ENCODE assay signal across 17 mouse cellular contexts in genomic region chr1:193407487-193407886, GRCm38 (mm10). TPM values are rescaled to one million over a fixed set of nuclear protein-coding genes. Genes with fewer than 3 reads are reported as not detected.
DNase-seq lines count a peak whose midpoint lies in the region; ATAC-seq and TF ChIP-seq lines count a peak whose summit lies in the region.
"Had no signal": no experiment of that assay in that cellular context is flagged by ENCODE, and none has a peak within 500 bp of the region (broad histone marks: within the 10 kb centered on the region; RNA-seq: fewer than 3 reads in every experiment).

No protein-coding gene starts in this region.

- no peak overlapping the region for H3K4me3 ChIP-seq in intestine, embryonic 16.5 days (ENCODE audit: low read length)
- no peak overlapping the region for H3K4me3 ChIP-seq in intestine, postnatal 0 days (ENCODE audit: low read depth, low read length)
- H3K4me3 ChIP-seq in midbrain, embryonic 14.5 days (replicated peaks; ENCODE audit: low read depth, low read length), result no peak overlapping the region
- H3K4me3 ChIP-seq in midbrain, embryonic 13.5 days (replicated peaks), result no peak overlapping the region
- H3K4me3 ChIP-seq in forebrain, embryonic 13.5 days, result no peak overlapping the region
- H3K4me3 ChIP-seq: hindbrain, embryonic 15.5 days had no signal

- no peaks in the 10 kb centered on the region for H3K27me3 ChIP-seq in intestine, embryonic 16.5 days (replicated peaks; ENCODE audit: control insufficient read depth, insufficient read depth, low read length)
- no peaks in the 10 kb centered on the region for H3K27me3 ChIP-seq in intestine, postnatal 0 days (replicated peaks; ENCODE audit: control insufficient read depth, insufficient read depth, low read length)
- H3K27me3 ChIP-seq in midbrain, embryonic 14.5 days (ENCODE audit: control insufficient read depth, insufficient read depth, low read length), result no peaks in the 10 kb centered on the region
- 0 out of 2 replicates have a peak, but pooled peaks cover 5% of the 10 kb centered on the region for H3K27me3 ChIP-seq in midbrain, embryonic 13.5 days
- H3K27me3 ChIP-seq in forebrain, embryonic 13.5 days, result peaks cover 10% of the 10 kb centered on the region; the same call in 1 of the 2 replicates
- H3K27me3 ChIP-seq: hindbrain, embryonic 15.5 days had no signal

- no peaks in the 10 kb centered on the region for H3K4me1 ChIP-seq in intestine, embryonic 16.5 days (ENCODE audit: control insufficient read depth, insufficient read depth, low read length)
- H3K4me1 ChIP-seq in intestine, postnatal 0 days (replicated peaks; ENCODE audit: control insufficient read depth, insufficient read depth, low read length), result no peaks in the 10 kb centered on the region
- H3K4me1 ChIP-seq in midbrain, embryonic 14.5 days (ENCODE audit: control insufficient read depth, insufficient read depth, low read length), result 0 out of 2 replicates have a peak, but pooled peaks cover 2% of the 10 kb centered on the region
- H3K4me1 ChIP-seq in midbrain, embryonic 13.5 days (replicated peaks), result peaks cover 9% of the 10 kb centered on the region; the same call in 1 of the 2 replicates
- H3K4me1 ChIP-seq in forebrain, embryonic 13.5 days, result peaks cover 23% of the 10 kb centered on the region

- H3K27ac ChIP-seq in intestine, embryonic 16.5 days (ENCODE audit: low read length), result no peak overlapping the region
- H3K27ac ChIP-seq in intestine, postnatal 0 days (ENCODE audit: low read depth, low read length), result no peak overlapping the region
- H3K27ac ChIP-seq in midbrain, embryonic 14.5 days (replicated peaks; ENCODE audit: low read depth, low read length), result no peak overlapping the region
- no peak overlapping the region; the same call in 1 of the 2 replicates for H3K27ac ChIP-seq in midbrain, embryonic 13.5 days
- H3K27ac ChIP-seq in forebrain, embryonic 13.5 days, result no peak overlapping the region
- H3K27ac ChIP-seq: hindbrain, embryonic 15.5 days; macrophage had no signal

- H3K9me3 ChIP-seq in intestine, embryonic 16.5 days (ENCODE audit: control insufficient read depth, low read length), result no peaks in the 10 kb centered on the region
- H3K9me3 ChIP-seq in intestine, postnatal 0 days (ENCODE audit: control insufficient read depth), result no peaks in the 10 kb centered on the region
- H3K9me3 ChIP-seq in midbrain, embryonic 14.5 days (ENCODE audit: control insufficient read depth, low read length), result no peaks in the 10 kb centered on the region
- no peaks in the 10 kb centered on the region for H3K9me3 ChIP-seq in midbrain, embryonic 13.5 days
- H3K9me3 ChIP-seq in forebrain, embryonic 13.5 days (replicated peaks), result no peaks in the 10 kb centered on the region
- H3K9me3 ChIP-seq: hindbrain, embryonic 15.5 days had no signal

- ATAC-seq in intestine, embryonic 16.5 days, result peak; percentile 26; the same call in 1 of the 2 replicates
- no peak for ATAC-seq in intestine, postnatal 0 days
- no peak for ATAC-seq in midbrain, embryonic 14.5 days (ENCODE audit: low FRiP score, low TSS enrichment)
- no peak; the same call in 1 of the 2 replicates for ATAC-seq in midbrain, embryonic 13.5 days
- ATAC-seq in megakaryocyte-erythroid progenitor cell, adult 5-6 weeks (replicated peaks; ENCODE audit: low FRiP score, low TSS enrichment, poor library complexity, severe bottlenecking), result peak; percentile 71
- no peak for ATAC-seq in forebrain, embryonic 13.5 days
- ATAC-seq: forebrain, embryonic 14.5 days had no signal

- H3K4me2 ChIP-seq in intestine, embryonic 16.5 days (ENCODE audit: low read depth, low read length), result no peak overlapping the region
- H3K4me2 ChIP-seq in intestine, postnatal 0 days (replicated peaks; ENCODE audit: low read depth), result no peak overlapping the region
- no peak overlapping the region for H3K4me2 ChIP-seq in midbrain, embryonic 14.5 days (ENCODE audit: low read length)
- no peak overlapping the region for H3K4me2 ChIP-seq in midbrain, embryonic 13.5 days (replicated peaks)
- no peak overlapping the region for H3K4me2 ChIP-seq in forebrain, embryonic 13.5 days
- H3K4me2 ChIP-seq: hindbrain, embryonic 15.5 days had no signal

- H3K9ac ChIP-seq in intestine, embryonic 16.5 days (ENCODE audit: low read depth, low read length), result no peak overlapping the region
- no peak overlapping the region for H3K9ac ChIP-seq in intestine, postnatal 0 days (ENCODE audit: low read depth, low read length)
- no peak overlapping the region for H3K9ac ChIP-seq in midbrain, embryonic 14.5 days (replicated peaks; ENCODE audit: low read length)
- H3K9ac ChIP-seq in midbrain, embryonic 13.5 days (replicated peaks), result no peak overlapping the region
- H3K9ac ChIP-seq in forebrain, embryonic 13.5 days, result no peak overlapping the region
- H3K9ac ChIP-seq: hindbrain, embryonic 15.5 days had no signal

- no peak for TF ChIP-seq CTCF in intestine, postnatal 0 days (IDR thresholded peaks at IDR 0.05; ENCODE audit: low read depth)

- WGBS in intestine, embryonic 16.5 days, result 33% methylated on average over 6 of the region's 6 CpGs
- WGBS in intestine, postnatal 0 days, result 30% methylated on average over 6 of the region's 6 CpGs
- WGBS in midbrain, embryonic 14.5 days, result 47% methylated on average over 6 of the region's 6 CpGs
- WGBS in midbrain, embryonic 13.5 days, result 50% methylated on average over 6 of the region's 6 CpGs
- 65% methylated on average over 6 of the region's 6 CpGs for WGBS in forebrain, embryonic 13.5 days

- peak; percentile 31 for DNase-seq in midbrain, embryonic 14.5 days
- peak; percentile 58 for DNase-seq in thymus, postnatal 4 days
- DNase-seq in adrenal gland, postnatal 14 days, result no peak
- DNase-seq: B cell, adult 2 months; cerebellum, adult 2 months; heart, adult 18-20 months; kidney, adult 2 months; kidney, postnatal 25 days had no signal

- H3K36me3 ChIP-seq in intestine, embryonic 16.5 days (ENCODE audit: control insufficient read depth, insufficient read depth, low read length), result no peaks in the 10 kb centered on the region
- H3K36me3 ChIP-seq in intestine, postnatal 0 days (ENCODE audit: control insufficient read depth, insufficient read depth), result no peaks in the 10 kb centered on the region
- H3K36me3 ChIP-seq in midbrain, embryonic 14.5 days (ENCODE audit: control insufficient read depth, insufficient read depth, low read length), result no peaks in the 10 kb centered on the region
- H3K36me3 ChIP-seq in midbrain, embryonic 13.5 days, result no peaks in the 10 kb centered on the region
- H3K36me3 ChIP-seq in forebrain, embryonic 13.5 days (ENCODE audit: poor library complexity, severe bottlenecking), result no peaks in the 10 kb centered on the region
- H3K36me3 ChIP-seq: hindbrain, embryonic 15.5 days had no signal

RNA-seq across cellular contexts. Expression of gene Camk1g, which starts 37.4 kb away (rescaled TPM):
- polyA plus RNA-seq in intestine, embryonic 16.5 days (2015; fragmentation: Nextera tagmentation; extraction: Ambion mirVana), result 4.7 and 5.2 TPM in 2 replicates
- polyA plus RNA-seq in intestine, postnatal 0 days (2015; fragmentation: Nextera tagmentation; extraction: Ambion mirVana), result 0.93 and 1.0 TPM in 2 replicates
- 46.0 and 47.7 TPM in 2 replicates for polyA plus RNA-seq in midbrain, embryonic 14.5 days (2014; fragmentation: Nextera tagmentation; extraction: Ambion mirVana)
- 42.5 and 43.0 TPM in 2 replicates for polyA plus RNA-seq in midbrain, embryonic 13.5 days (2015; fragmentation: Nextera tagmentation; extraction: Ambion mirVana)
- not detected in 2 replicates for total RNA-seq in megakaryocyte-erythroid progenitor cell, adult 5-6 weeks (2014; fragmentation: Nextera tagmentation)
- total RNA-seq in megakaryocyte-erythroid progenitor cell, adult 5-6 weeks (2017), result not detected in 2 replicates
- 0.56 and 0.60 TPM in 2 replicates for total RNA-seq in adrenal gland, postnatal 14 days (2021)
- polyA plus RNA-seq in forebrain, embryonic 13.5 days (2015; fragmentation: Nextera tagmentation; extraction: Ambion mirVana), result 26.7 and 30.0 TPM in 2 replicates
- total RNA-seq: neutrophil, adult 5-6 weeks had no signal
- polyA plus RNA-seq: macrophage had no signal

Comparison
In these comparisons a context has a peak if more than half of its experiments do, and no peak if none do; other contexts are left out.
1. ATAC-seq: peak in intestine, embryonic 16.5 days (single experiment) and megakaryocyte-erythroid progenitor cell, adult 5-6 weeks (single experiment); none in intestine, postnatal 0 days (single experiment), midbrain, embryonic 14.5 days (single experiment), midbrain, embryonic 13.5 days (single experiment) and forebrain, embryonic 13.5 days (single experiment).